ENCODE assay signal across 22 mouse cellular contexts in the genomic region with DNA sequence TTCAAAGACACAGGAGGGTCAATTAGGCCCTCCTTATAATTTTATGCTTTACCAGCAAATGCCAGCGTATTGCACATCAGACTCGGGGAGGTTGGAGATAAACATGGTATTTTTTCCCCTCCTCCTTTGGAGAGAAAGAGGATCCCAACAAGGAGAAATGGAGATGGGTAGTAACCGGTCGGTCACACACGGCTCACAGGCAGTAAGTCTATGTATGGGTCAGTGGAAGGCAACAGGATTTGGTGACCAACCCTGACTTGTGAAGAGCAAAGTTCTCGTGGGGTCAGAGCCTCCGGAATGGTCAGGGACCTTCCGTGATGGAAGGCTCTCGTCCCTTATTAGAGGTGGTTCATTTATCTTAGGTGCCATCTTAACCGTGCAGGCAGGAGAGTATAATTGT.
DNase-seq lines count a peak whose midpoint lies in the region; ATAC-seq and TF ChIP-seq lines count a peak whose summit lies in the region.
"Had no signal": no experiment of that assay in that cellular context is flagged by ENCODE, and none has a peak within 500 bp of the region (broad histone marks: within the 10 kb centered on the region; RNA-seq: fewer than 3 reads in every experiment).

No protein-coding gene starts in this region.

- H3K4me1 ChIP-seq in kidney, embryonic 14.5 days (ENCODE audit: control insufficient read depth, insufficient read depth, low read length): 0 out of 2 replicates have a peak, but pooled peaks cover 17% of the 10 kb centered on the region
- H3K4me1 ChIP-seq in kidney, adult 2 months (ENCODE audit: control insufficient read depth, insufficient read depth, low read length): no peaks in the 10 kb centered on the region
- H3K4me1 ChIP-seq in kidney, embryonic 15.5 days: peaks cover 13% of the 10 kb centered on the region
- H3K4me1 ChIP-seq in kidney, postnatal 0 days (replicated peaks; ENCODE audit: insufficient read depth, low read length): 0 out of 2 replicates have a peak, but pooled peaks cover 10% of the 10 kb centered on the region
- peaks cover 3% of the 10 kb centered on the region for H3K4me1 ChIP-seq in midbrain, embryonic 11.5 days (ENCODE audit: control insufficient read depth, insufficient read depth, low read length)
- peaks cover 7% of the 10 kb centered on the region; the same call in 1 of the 2 replicates for H3K4me1 ChIP-seq in midbrain, embryonic 13.5 days (replicated peaks)

- 49% methylated on average over 10 of the region's 10 CpGs for WGBS in kidney, embryonic 14.5 days
- 78% methylated on average over 10 of the region's 10 CpGs for WGBS in kidney, adult 2 months
- 53% methylated on average over 10 of the region's 10 CpGs for WGBS in kidney, embryonic 15.5 days
- 55% methylated on average over 10 of the region's 10 CpGs for WGBS in kidney, postnatal 0 days
- 88% methylated on average over 10 of the region's 10 CpGs for WGBS in midbrain, embryonic 11.5 days
- WGBS in midbrain, embryonic 13.5 days: 88% methylated on average over 10 of the region's 10 CpGs

- no peak overlapping the region for H3K9ac ChIP-seq in kidney, embryonic 14.5 days (ENCODE audit: low read depth, low read length)
- no peak overlapping the region for H3K9ac ChIP-seq in kidney, embryonic 15.5 days
- H3K9ac ChIP-seq in kidney, postnatal 0 days (ENCODE audit: low read depth, low read length): no peak overlapping the region
- H3K9ac ChIP-seq in midbrain, embryonic 11.5 days (ENCODE audit: low read length): no peak overlapping the region
- no peak overlapping the region for H3K9ac ChIP-seq in midbrain, embryonic 13.5 days (replicated peaks)

- no peak overlapping the region for H3K4me3 ChIP-seq in kidney, embryonic 14.5 days (ENCODE audit: low read length)
- H3K4me3 ChIP-seq in kidney, adult 2 months (ENCODE audit: insufficient read depth, low read depth, low read length): no peak overlapping the region
- no peak overlapping the region for H3K4me3 ChIP-seq in kidney, embryonic 15.5 days (replicated peaks)
- H3K4me3 ChIP-seq in kidney, postnatal 0 days (replicated peaks; ENCODE audit: low read depth, low read length): no peak overlapping the region
- H3K4me3 ChIP-seq in midbrain, embryonic 11.5 days (ENCODE audit: low read depth, low read length): no peak overlapping the region
- no peak overlapping the region for H3K4me3 ChIP-seq in midbrain, embryonic 13.5 days (replicated peaks)

- no peak overlapping the region for H3K27ac ChIP-seq in kidney, embryonic 14.5 days (ENCODE audit: low read depth, low read length)
- H3K27ac ChIP-seq in kidney, adult 2 months (ENCODE audit: insufficient read depth, low read depth, low read length): no peak overlapping the region
- no peak overlapping the region for H3K27ac ChIP-seq in kidney, embryonic 15.5 days
- H3K27ac ChIP-seq in kidney, postnatal 0 days: no peak overlapping the region
- no peak overlapping the region for H3K27ac ChIP-seq in midbrain, embryonic 11.5 days (ENCODE audit: low read depth, low read length)
- no peak overlapping the region for H3K27ac ChIP-seq in midbrain, embryonic 13.5 days

- no peaks in the 10 kb centered on the region for H3K27me3 ChIP-seq in kidney, embryonic 14.5 days (ENCODE audit: control insufficient read depth, insufficient read depth, low read length)
- no peaks in the 10 kb centered on the region for H3K27me3 ChIP-seq in kidney, adult 2 months (replicated peaks; ENCODE audit: control insufficient read depth, insufficient read depth, low read length)
- no peaks in the 10 kb centered on the region for H3K27me3 ChIP-seq in kidney, embryonic 15.5 days
- H3K27me3 ChIP-seq in kidney, postnatal 0 days (ENCODE audit: insufficient read depth, low read length): no peaks in the 10 kb centered on the region
- H3K27me3 ChIP-seq in midbrain, embryonic 11.5 days (ENCODE audit: control insufficient read depth, insufficient read depth, low read length): no peaks in the 10 kb centered on the region
- H3K27me3 ChIP-seq in midbrain, embryonic 13.5 days: no peaks in the 10 kb centered on the region
- H3K27me3 ChIP-seq: CH12.LX, Patski had no signal

- H3K9me3 ChIP-seq in kidney, embryonic 14.5 days (ENCODE audit: control insufficient read depth, low read length): no peaks in the 10 kb centered on the region; the same call in 1 of the 2 replicates
- no peaks in the 10 kb centered on the region for H3K9me3 ChIP-seq in kidney, embryonic 15.5 days (replicated peaks)
- no peaks in the 10 kb centered on the region; the same call in 1 of the 2 replicates for H3K9me3 ChIP-seq in kidney, postnatal 0 days (replicated peaks; ENCODE audit: low read length)
- H3K9me3 ChIP-seq in midbrain, embryonic 11.5 days (ENCODE audit: control insufficient read depth, low read length): 0 out of 2 replicates have a peak, but pooled peaks cover 2% of the 10 kb centered on the region
- no peaks in the 10 kb centered on the region for H3K9me3 ChIP-seq in midbrain, embryonic 13.5 days

- no peak overlapping the region for H3K4me2 ChIP-seq in kidney, embryonic 14.5 days (replicated peaks; ENCODE audit: low read depth, low read length)
- H3K4me2 ChIP-seq in kidney, embryonic 15.5 days: no peak overlapping the region
- no peak overlapping the region for H3K4me2 ChIP-seq in kidney, postnatal 0 days (ENCODE audit: low read length)
- H3K4me2 ChIP-seq in midbrain, embryonic 11.5 days: no peak overlapping the region
- H3K4me2 ChIP-seq in midbrain, embryonic 13.5 days (replicated peaks): no peak overlapping the region

- H3K36me3 ChIP-seq in kidney, embryonic 14.5 days (ENCODE audit: control insufficient read depth, insufficient read depth, low read length): no peaks in the 10 kb centered on the region
- no peaks in the 10 kb centered on the region for H3K36me3 ChIP-seq in kidney, adult 2 months (ENCODE audit: control insufficient read depth, insufficient read depth, low read length)
- no peaks in the 10 kb centered on the region for H3K36me3 ChIP-seq in kidney, embryonic 15.5 days
- H3K36me3 ChIP-seq in kidney, postnatal 0 days (ENCODE audit: insufficient read depth, low read length): no peaks in the 10 kb centered on the region
- no peaks in the 10 kb centered on the region for H3K36me3 ChIP-seq in midbrain, embryonic 11.5 days (ENCODE audit: control insufficient read depth, insufficient read depth, low read length)
- H3K36me3 ChIP-seq in midbrain, embryonic 13.5 days: no peaks in the 10 kb centered on the region
- H3K36me3 ChIP-seq: G1E had no signal

- peak; percentile 67; the same call in 1 of the 2 replicates for ATAC-seq in kidney, embryonic 14.5 days (ENCODE audit: low FRiP score, low TSS enrichment)
- 0 out of 2 replicates have a peak, but pooled peaks have one; percentile 59 for ATAC-seq in kidney, embryonic 15.5 days (replicated peaks; ENCODE audit: low FRiP score)
- ATAC-seq in kidney, postnatal 0 days (replicated peaks; ENCODE audit: low FRiP score, low read depth): no peak
- no peak for ATAC-seq in midbrain, embryonic 11.5 days (ENCODE audit: low FRiP score)
- no peak for ATAC-seq in midbrain, embryonic 13.5 days
- ATAC-seq: activated CD4-positive, CD25-positive, alpha-beta regulatory T cell, adult 4 months; CD4-positive, CD25-positive, alpha-beta regulatory T cell, adult 4 months; Patski had no signal

- no peak for TF ChIP-seq CTCF in kidney, adult 2 months (conservative IDR thresholded peaks at IDR 0.05; ENCODE audit: insufficient read depth, insufficient read length, low read depth, low read length)
- TF ChIP-seq CTCF in kidney, postnatal 0 days (IDR thresholded peaks at IDR 0.05; ENCODE audit: low read depth): no peak

- DNase-seq in kidney, adult 2 months: no peak
- DNase-seq in kidney, postnatal 14 days: no peak
- DNase-seq in kidney, postnatal 0 days (ENCODE audit: low spot score): peak; percentile 53
- no peak for DNase-seq in kidney, adult 18-20 months
- peak; percentile 56 for DNase-seq in midbrain, embryonic 11.5 days (ENCODE audit: low spot score, missing footprints)
- DNase-seq: adrenal gland, adult 2 months; adrenal gland, adult 8-10 months; adrenal gland, postnatal 10 days; adrenal gland, postnatal 14 days; adrenal gland, postnatal 25 days; adrenal gland, postnatal 36 days; B cell, adult 2 months; cerebellum, adult 11 months; cerebellum, adult 11-12 months had no signal

- no peak for TF ChIP-seq POLR2A in kidney, adult 2 months (IDR thresholded peaks at IDR 0.05; ENCODE audit: low read depth, low read length)

Comparison
In these comparisons a context has a peak if more than half of its experiments do, and no peak if none do; other contexts are left out.
1. ATAC-seq: peak in kidney, embryonic 14.5 days (single experiment) and kidney, embryonic 15.5 days (single experiment); none in kidney, postnatal 0 days (single experiment), midbrain, embryonic 11.5 days (single experiment) and midbrain, embryonic 13.5 days (single experiment).
2. DNase-seq: peak in kidney, postnatal 0 days (single experiment) and midbrain, embryonic 11.5 days (single experiment); none in kidney, adult 2 months (single experiment), kidney, postnatal 14 days (single experiment) and kidney, adult 18-20 months (single experiment).